Mouse (Mus musculus): ENCODE results near the gene Ldb2. TPM values are rescaled to one million over a fixed set of nuclear protein-coding genes. Genes with fewer than 3 reads are reported as not detected.
A peak's percentile ranks its signal among the peaks of the same experiment; 100 is the strongest.

The Ldb2 gene
- 0.03 TPM in 1 of 2 replicates, not detected in the other for polyA plus RNA-seq (2012)

- no peaks in the 10 kb centered on the region for H3K9me3 ChIP-seq (ENCODE audit: control insufficient read depth, low read length)
- TF ChIP-seq GATA1 (IDR thresholded peaks at IDR 0.05; ENCODE audit: low read length): no peak
- TF ChIP-seq TAL1 (IDR thresholded peaks at IDR 0.05; ENCODE audit: low read length): no peak
- no peaks in the 10 kb centered on the region for H3K36me3 ChIP-seq (ENCODE audit: control insufficient read depth)
- no peaks in the 10 kb centered on the region for H3K27me3 ChIP-seq (ENCODE audit: control insufficient read depth)
- H3K4me1 ChIP-seq (ENCODE audit: control insufficient read depth): no peaks in the 10 kb centered on the region
- H3K4me3 ChIP-seq (replicated peaks): peak within 1 kb of the TSS; percentile 12
Observed at GRCm38 (mm10) chr5:44799053-44799860, at the start of gene Ldb2. Gene Ldb2 (minus strand): TSS chr5:44799680.

GRCm38 (mm10) chr5:44831287-44831686 is 31.8 kb upstream of the Ldb2 start:
- Histone ChIP-seq H3K4me3 (replicated peaks) (no peak overlapping the region), H3K9me3 (ENCODE audit: control insufficient read depth, low read length) (no peaks in the 10 kb centered on the region), H3K27me3 (ENCODE audit: control insufficient read depth) (no peaks in the 10 kb centered on the region), H3K36me3 (ENCODE audit: control insufficient read depth) (no peaks in the 10 kb centered on the region), H3K4me1 (ENCODE audit: control insufficient read depth) (no peaks in the 10 kb centered on the region)
- TF ChIP-seq GATA1 (IDR thresholded peaks at IDR 0.05; ENCODE audit: low read length) (no peak), TAL1 (IDR thresholded peaks at IDR 0.05; ENCODE audit: low read length) (no peak)

GRCm38 (mm10) chr5:44815506-44815905 is 16.0 kb upstream of the Ldb2 start:
- no peaks in the 10 kb centered on the region for H3K36me3 ChIP-seq (ENCODE audit: control insufficient read depth)
- H3K9me3 ChIP-seq (ENCODE audit: control insufficient read depth, low read length): no peaks in the 10 kb centered on the region
- TF ChIP-seq TAL1 (IDR thresholded peaks at IDR 0.05; ENCODE audit: low read length) (no peak), GATA1 (IDR thresholded peaks at IDR 0.05; ENCODE audit: low read length) (no peak)
- H3K27me3 ChIP-seq (ENCODE audit: control insufficient read depth): no peaks in the 10 kb centered on the region
- no peaks in the 10 kb centered on the region for H3K4me1 ChIP-seq (ENCODE audit: control insufficient read depth)
- no peak overlapping the region for H3K4me3 ChIP-seq (replicated peaks)

GRCm38 (mm10) chr5:44805960-44806359 is 6.5 kb upstream of the Ldb2 start:
- TF ChIP-seq GATA1 (IDR thresholded peaks at IDR 0.05; ENCODE audit: low read length) (no peak), TAL1 (IDR thresholded peaks at IDR 0.05; ENCODE audit: low read length) (no peak)
- no peaks in the 10 kb centered on the region for H3K27me3 ChIP-seq (ENCODE audit: control insufficient read depth)
- H3K4me3 ChIP-seq (replicated peaks): no peak overlapping the region
- H3K4me1 ChIP-seq (ENCODE audit: control insufficient read depth): no peaks in the 10 kb centered on the region
- H3K9me3 ChIP-seq (ENCODE audit: control insufficient read depth, low read length): no peaks in the 10 kb centered on the region
- no peaks in the 10 kb centered on the region for H3K36me3 ChIP-seq (ENCODE audit: control insufficient read depth)

GRCm38 (mm10) chr5:44801100-44801499 is 1.6 kb upstream of the Ldb2 start:
- H3K36me3 ChIP-seq (ENCODE audit: control insufficient read depth): no peaks in the 10 kb centered on the region
- no peaks in the 10 kb centered on the region for H3K9me3 ChIP-seq (ENCODE audit: control insufficient read depth, low read length)
- no peak for TF ChIP-seq GATA1 (IDR thresholded peaks at IDR 0.05; ENCODE audit: low read length)
- no peak for TF ChIP-seq TAL1 (IDR thresholded peaks at IDR 0.05; ENCODE audit: low read length)
- no peaks in the 10 kb centered on the region for H3K27me3 ChIP-seq (ENCODE audit: control insufficient read depth)
- H3K4me1 ChIP-seq (ENCODE audit: control insufficient read depth): no peaks in the 10 kb centered on the region
- H3K4me3 ChIP-seq (replicated peaks): no peak overlapping the region

GRCm38 (mm10) chr5:44799861-44800260 is 381 bp upstream of the Ldb2 start:
- Histone ChIP-seq H3K9me3 (ENCODE audit: control insufficient read depth, low read length) (no peaks in the 10 kb centered on the region), H3K36me3 (ENCODE audit: control insufficient read depth) (no peaks in the 10 kb centered on the region), H3K4me1 (ENCODE audit: control insufficient read depth) (no peaks in the 10 kb centered on the region), H3K4me3 (replicated peaks) (no peak overlapping the region), H3K27me3 (ENCODE audit: control insufficient read depth) (no peaks in the 10 kb centered on the region)
- TF ChIP-seq TAL1 (IDR thresholded peaks at IDR 0.05; ENCODE audit: low read length) (no peak), GATA1 (IDR thresholded peaks at IDR 0.05; ENCODE audit: low read length) (no peak)

GRCm38 (mm10) chr5:44798493-44798892 is 987 bp downstream of the Ldb2 start:
- no peaks in the 10 kb centered on the region for H3K4me1 ChIP-seq (ENCODE audit: control insufficient read depth)
- H3K9me3 ChIP-seq (ENCODE audit: control insufficient read depth, low read length): no peaks in the 10 kb centered on the region
- no peaks in the 10 kb centered on the region for H3K27me3 ChIP-seq (ENCODE audit: control insufficient read depth)
- TF ChIP-seq GATA1 (IDR thresholded peaks at IDR 0.05; ENCODE audit: low read length): no peak
- no peak for TF ChIP-seq TAL1 (IDR thresholded peaks at IDR 0.05; ENCODE audit: low read length)
- H3K4me3 ChIP-seq (replicated peaks): peak overlapping the region; percentile 12
- H3K36me3 ChIP-seq (ENCODE audit: control insufficient read depth): no peaks in the 10 kb centered on the region

GRCm38 (mm10) chr5:44798056-44798455 is 1.4 kb downstream of the Ldb2 start:
- Histone ChIP-seq H3K4me3 (replicated peaks) (no peak overlapping the region), H3K4me1 (ENCODE audit: control insufficient read depth) (no peaks in the 10 kb centered on the region), H3K27me3 (ENCODE audit: control insufficient read depth) (no peaks in the 10 kb centered on the region), H3K9me3 (ENCODE audit: control insufficient read depth, low read length) (no peaks in the 10 kb centered on the region), H3K36me3 (ENCODE audit: control insufficient read depth) (no peaks in the 10 kb centered on the region)
- TF ChIP-seq GATA1 (IDR thresholded peaks at IDR 0.05; ENCODE audit: low read length) (no peak), TAL1 (IDR thresholded peaks at IDR 0.05; ENCODE audit: low read length) (no peak)

- no peak overlapping the region for H3K4me3 ChIP-seq (replicated peaks)
- H3K36me3 ChIP-seq (ENCODE audit: control insufficient read depth): no peaks in the 10 kb centered on the region
- H3K9me3 ChIP-seq (ENCODE audit: control insufficient read depth, low read length): no peaks in the 10 kb centered on the region
- no peaks in the 10 kb centered on the region for H3K27me3 ChIP-seq (ENCODE audit: control insufficient read depth)
- no peak for TF ChIP-seq TAL1 (IDR thresholded peaks at IDR 0.05; ENCODE audit: low read length)
- no peak for TF ChIP-seq GATA1 (IDR thresholded peaks at IDR 0.05; ENCODE audit: low read length)
- H3K4me1 ChIP-seq (ENCODE audit: control insufficient read depth): no peaks in the 10 kb centered on the region
Observed at GRCm38 (mm10) chr5:44784591-44784990, 14.9 kb downstream of the Ldb2 start.
